8 mouse cellular contexts compared by ENCODE assay signal in the genomic region with DNA sequence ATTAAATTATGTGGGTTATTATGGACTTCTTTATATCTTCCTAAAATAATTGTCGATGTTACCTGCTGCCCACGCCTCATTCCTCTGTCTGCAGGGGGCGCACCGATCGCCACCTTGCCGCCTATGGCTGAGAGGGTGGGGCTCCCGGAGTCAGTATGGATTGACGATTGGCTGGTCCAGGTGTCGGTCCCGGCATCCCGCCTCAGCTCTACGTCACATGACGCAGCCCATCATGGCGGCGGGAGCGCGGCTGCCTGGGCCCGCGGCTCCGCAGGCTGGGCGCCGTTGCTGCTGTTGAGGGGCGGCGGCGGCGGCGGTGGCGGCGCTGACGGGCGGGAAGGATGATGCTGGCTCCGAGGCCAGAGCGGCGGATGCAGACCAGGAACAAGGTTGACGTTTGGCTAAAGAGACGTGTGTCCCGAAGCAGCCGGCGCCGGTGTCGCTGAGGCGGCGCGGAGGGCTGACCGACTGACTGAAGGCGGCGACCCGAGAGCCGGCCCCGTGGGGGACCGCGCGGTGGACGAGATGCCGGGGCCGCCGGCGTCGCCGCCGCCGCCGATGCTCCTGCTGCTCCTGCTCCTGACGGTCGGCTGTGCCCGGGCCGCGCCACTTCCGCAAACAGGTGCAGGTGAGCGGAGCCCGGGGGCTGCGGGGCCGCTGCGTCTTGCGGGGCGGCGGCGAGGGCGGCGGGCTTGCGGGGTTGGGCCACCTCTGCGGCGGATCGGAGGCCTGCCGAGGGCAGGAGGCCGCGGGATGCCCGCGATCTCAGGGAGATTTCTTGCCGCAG. TPM values are rescaled to one million over a fixed set of nuclear protein-coding genes. Genes with fewer than 3 reads are reported as not detected.
A peak's percentile ranks its signal among the peaks of the same experiment; 100 is the strongest.
DNase-seq lines count a peak whose midpoint lies in the region; ATAC-seq and TF ChIP-seq lines count a peak whose summit lies in the region.

A gene (plus strand): TSS at position 288 of the 787 bp plus-strand sequence.

- H3K79me2 ChIP-seq in MEL (ENCODE audit: control insufficient read depth, insufficient read depth, low read length, poor library complexity), result peaks cover 37% of the 10 kb centered on the region

- peak; percentile 53 to 90 (median 87) for TF ChIP-seq CTCF in MEL (IDR thresholded peaks at IDR 0.05 in 2 of 3, conservative IDR thresholded peaks at IDR 0.05 in 1 of 3; ENCODE audit: control insufficient read depth in 1 of 3, insufficient read depth in 1 of 3, low read depth in 2 of 3, low read length in 3 of 3, poor library complexity in 1 of 3, severe bottlenecking in 1 of 3)
- TF ChIP-seq CTCF in cerebellum, adult 2 months (IDR thresholded peaks at IDR 0.05; ENCODE audit: borderline replicate concordance, insufficient read depth, low read depth, low read length), result peak; percentile 72; the same call in 1 of the 2 replicates

- peak; percentile 99 for ATAC-seq in hematopoietic stem cell, adult 5-6 weeks (replicated peaks in 1 of 2; ENCODE audit: insufficient read depth in 1 of 2, low FRiP score in 2 of 2, low TSS enrichment in 1 of 2, low read depth in 1 of 2, poor library complexity in 2 of 2, severe bottlenecking in 2 of 2)
- peak; percentile 100 for ATAC-seq in lung, embryonic 16.5 days (ENCODE audit: low read depth)

- H3K4me1 ChIP-seq in MEL (ENCODE audit: control insufficient read depth in 1 of 2, insufficient read depth in 2 of 2, low read length in 2 of 2), result peaks cover 3 to 24% of the 10 kb centered on the region in 2 experiments
- H3K4me1 ChIP-seq in cerebellum, adult 2 months (ENCODE audit: control insufficient read depth, insufficient read depth, low read length), result no peaks in the 10 kb centered on the region; the same call in 1 of the 2 replicates
- H3K4me1 ChIP-seq in lung, embryonic 16.5 days (replicated peaks; ENCODE audit: control insufficient read depth, insufficient read depth, low read length), result peaks cover 10% of the 10 kb centered on the region

- no peaks in the 10 kb centered on the region for H3K9me3 ChIP-seq in MEL (replicated peaks; ENCODE audit: insufficient read depth, low read length)
- H3K9me3 ChIP-seq in lung, embryonic 16.5 days (ENCODE audit: control insufficient read depth, low read length), result no peaks in the 10 kb centered on the region

- peak; percentile 95 for DNase-seq in MEL (ENCODE audit: low read depth, low spot score)
- DNase-seq in cerebellum, adult 2 months, result peak; percentile 97 to 99
- DNase-seq in forelimb bud, embryonic 11.5 days (ENCODE audit: low read depth, low spot score), result peak; percentile 91
- peak; percentile 93 for DNase-seq in layer of hippocampus, adult 9-10 months (ENCODE audit: low spot score)
- peak; percentile 90 for DNase-seq in ovary, postnatal 10 days (ENCODE audit: low spot score)
- DNase-seq in thymus, postnatal 10 days (ENCODE audit: low spot score in 2 of 2), result peak; percentile 94 to 97

- peak within 1 kb of the TSS; percentile 94 for H3K4me2 ChIP-seq in lung, embryonic 16.5 days (ENCODE audit: low read depth, low read length)

- under 1% methylated on average over 90 of the region's 90 CpGs for WGBS in cerebellum, adult 2 months
- under 1% methylated on average over 68 of the region's 90 CpGs for WGBS in lung, embryonic 16.5 days

- H3K27me3 ChIP-seq in MEL (ENCODE audit: control insufficient read depth in 1 of 2, insufficient read depth in 2 of 2, low read length in 2 of 2), result peaks cover 0 to 11% of the 10 kb centered on the region in 2 experiments; a peak in 3 of 4 replicates
- H3K27me3 ChIP-seq in cerebellum, adult 2 months (ENCODE audit: control insufficient read depth, insufficient read depth, low read length), result no peaks in the 10 kb centered on the region; the same call in 1 of the 2 replicates
- no peaks in the 10 kb centered on the region for H3K27me3 ChIP-seq in lung, embryonic 16.5 days (ENCODE audit: control insufficient read depth, insufficient read depth, low read depth, low read length)

- TF ChIP-seq RAD21 in MEL (IDR thresholded peaks at IDR 0.05; ENCODE audit: low read depth, low read length), result peak; percentile 37

- peaks cover 0 to 27% of the 10 kb centered on the region in 2 experiments; a peak in 2 of 4 replicates for H3K36me3 ChIP-seq in MEL (ENCODE audit: control insufficient read depth in 1 of 2, insufficient read depth in 2 of 2, low read length in 2 of 2)
- H3K36me3 ChIP-seq in lung, embryonic 16.5 days (ENCODE audit: control insufficient read depth, insufficient read depth, low read length), result no peaks in the 10 kb centered on the region

- peak in 1 of 2 experiments; percentile 41; a peak in 1 of 4 replicates for TF ChIP-seq EP300 in MEL (IDR thresholded peaks at IDR 0.05; ENCODE audit: low read depth in 1 of 2, low read length in 2 of 2)

- TF ChIP-seq POLR2A in MEL (IDR thresholded peaks at IDR 0.05; ENCODE audit: control insufficient read depth in 1 of 2, insufficient read depth in 1 of 2, low read depth in 1 of 2, low read length in 2 of 2, poor library complexity in 1 of 2), result peak; percentile 80 to 99; a peak in 3 of 4 replicates
- TF ChIP-seq POLR2A in cerebellum, adult 2 months (IDR thresholded peaks at IDR 0.05; ENCODE audit: borderline replicate concordance, insufficient read depth, low read length), result peak; percentile 98

- H3K27ac ChIP-seq in MEL (ENCODE audit: control insufficient read depth, low read depth, low read length), result peak within 1 kb of the TSS; percentile 59
- peak within 1 kb of the TSS; percentile 77 for H3K27ac ChIP-seq in cerebellum, adult 2 months (ENCODE audit: insufficient read depth, low read length)
- peak within 1 kb of the TSS; percentile 56 for H3K27ac ChIP-seq in lung, embryonic 16.5 days (ENCODE audit: low read length)

- peak within 1 kb of the TSS; percentile 95 for H3K9ac ChIP-seq in MEL (ENCODE audit: control insufficient read depth, low read depth, low read length, poor library complexity, severe bottlenecking)
- H3K9ac ChIP-seq in lung, embryonic 16.5 days (ENCODE audit: low read length), result peak within 1 kb of the TSS; percentile 84

- H3K4me3 ChIP-seq in MEL (ENCODE audit: control insufficient read depth in 1 of 2, insufficient read depth in 1 of 2, low read depth in 2 of 2, low read length in 2 of 2), result peak within 1 kb of the TSS; percentile 85 to 95
- peak within 1 kb of the TSS; percentile 87 for H3K4me3 ChIP-seq in cerebellum, adult 2 months (replicated peaks; ENCODE audit: insufficient read depth, low read depth, low read length)
- peak within 1 kb of the TSS; percentile 94 for H3K4me3 ChIP-seq in lung, embryonic 16.5 days (ENCODE audit: low read length)

TF ChIP-seq in MEL, 35 proteins besides CTCF, POLR2A, EP300 and RAD21 (continues in another document):
- TF ChIP-seq MAX (IDR thresholded peaks at IDR 0.05; ENCODE audit: low read length) (peak; percentile 53; the same call in 1 of the 2 replicates), ZMIZ1 (IDR thresholded peaks at IDR 0.05; ENCODE audit: low read depth, low read length) (peak; percentile 79), GABPA (IDR thresholded peaks at IDR 0.05; ENCODE audit: low read depth, low read length) (no peak), BHLHE40 (IDR thresholded peaks at IDR 0.05; ENCODE audit: borderline replicate concordance, low read depth, low read length) (no peak), RCOR1 (IDR thresholded peaks at IDR 0.05; ENCODE audit: low read depth, low read length) (0 out of 2 replicates have a peak, but pooled peaks have one; percentile 21), USF1 (IDR thresholded peaks at IDR 0.05; ENCODE audit: low read depth, low read length) (peak; percentile 95), POLR2AphosphoS5 (IDR thresholded peaks at IDR 0.05; ENCODE audit: borderline replicate concordance, low read depth, low read length) (no peak), SMC3 (IDR thresholded peaks at IDR 0.05; ENCODE audit: low read depth, low read length) (peak; percentile 75), ZC3H11A (IDR thresholded peaks at IDR 0.05; ENCODE audit: low read depth, low read length) (no peak), SIN3A (IDR thresholded peaks at IDR 0.05; ENCODE audit: low read length) (peak; percentile 84), TAL1 (IDR thresholded peaks at IDR 0.05; ENCODE audit: low read length) (no peak), ZKSCAN1 (IDR thresholded peaks at IDR 0.05; ENCODE audit: low read depth, low read length) (no peak), MXI1 (IDR thresholded peaks at IDR 0.05; ENCODE audit: low read depth, low read length) (peak; percentile 74), CHD1 (IDR thresholded peaks at IDR 0.05; ENCODE audit: low read depth, low read length) (0 out of 2 replicates have a peak, but pooled peaks have one; percentile 12), ELF1 (IDR thresholded peaks at IDR 0.05; ENCODE audit: low read depth, low read length) (no peak), TBP (IDR thresholded peaks at IDR 0.05; ENCODE audit: low read depth, low read length) (peak; percentile 54; the same call in 1 of the 2 replicates), MYB (IDR thresholded peaks at IDR 0.05; ENCODE audit: low read depth, low read length) (no peak), JUND (IDR thresholded peaks at IDR 0.05; ENCODE audit: low read depth, low read length) (no peak), NRF1 (IDR thresholded peaks at IDR 0.05; ENCODE audit: insufficient read depth, low read depth, low read length, poor library complexity, severe bottlenecking) (0 out of 2 replicates have a peak, but pooled peaks have one; percentile 24), MEF2A (IDR thresholded peaks at IDR 0.05; ENCODE audit: extremely low read depth, insufficient replicate concordance, low read depth, low read length, poor library complexity, severe bottlenecking) (no peak), GATA1 (IDR thresholded peaks at IDR 0.05; ENCODE audit: low read depth, low read length) (no peak), E2F4 (IDR thresholded peaks at IDR 0.05; ENCODE audit: borderline replicate concordance, low read depth, low read length) (0 out of 2 replicates have a peak, but pooled peaks have one; percentile 71), TCF12 (IDR thresholded peaks at IDR 0.05; ENCODE audit: low read depth, low read length) (peak; percentile 56), ZNF384 (IDR thresholded peaks at IDR 0.05; ENCODE audit: low read depth, low read length) (no peak), UBTF (IDR thresholded peaks at IDR 0.05; ENCODE audit: borderline replicate concordance, insufficient read depth, low read depth, low read length) (no peak), ETS1 (IDR thresholded peaks at IDR 0.05; ENCODE audit: low read depth, low read length) (no peak), NELFE (IDR thresholded peaks at IDR 0.05; ENCODE audit: low read depth, low read length) (peak; percentile 91), CHD2 (IDR thresholded peaks at IDR 0.05; ENCODE audit: low read length) (no peak)

RNA-seq across cellular contexts. Expression of the gene that starts here (rescaled TPM):
- 14.2 and 14.8 TPM in 2 replicates for total RNA-seq in MEL (2012; rRNA removed)
- 10 to 100 TPM in 1 of 2 experiments, not detected in 1; 12.6 TPM for polyA plus RNA-seq in MEL (2012; ENCODE audit: insufficient read depth in 1 of 2, insufficient read length in 2 of 2, low read depth in 1 of 2, low replicate concordance in 2 of 2, missing spikeins in 1 of 2)
- 37.9 and 38.8 TPM in 2 replicates for polyA plus RNA-seq in cerebellum, adult 2 months (2012; rRNA removed)
- total RNA-seq in hematopoietic stem cell, adult 5-6 weeks (2017), result 13.7 and 14.6 TPM in 2 replicates
- polyA plus RNA-seq in lung, embryonic 16.5 days (2015; fragmentation: Nextera tagmentation; extraction: Ambion mirVana), result 3.7 TPM in 2 replicates

Comparison
In these comparisons a context has a peak if more than half of its experiments do, and no peak if none do; other contexts are left out.
1. Peak in every context shown above with its lines: DNase-seq, ATAC-seq, H3K4me3 ChIP-seq and H3K27ac ChIP-seq.